Mouse (Mus musculus): Measurements from ENCODE around the gene Phf21a.

- TF ChIP-seq CTCF (IDR thresholded peaks at IDR 0.05; ENCODE audit: low read depth) (peak; percentile 9; the same call in 1 of the 2 replicates), EP300 (optimal IDR thresholded peaks at IDR 0.05) (no peak)
These were observed 278.2 kb downstream of the Phf21a start for GRCm38 (mm10) chr2:92370821-92371805.

Measured in stomach, postnatal 0 days (tissue).